Mouse (Mus musculus) lung, adult 2 months (tissue): ENCODE measurements around the gene Ascl1. TPM values are rescaled to one million over a fixed set of nuclear protein-coding genes. Genes with fewer than 3 reads are reported as not detected.

ENCODE experiments used
- DNase-seq: peaks from one replicate; pipeline ENCODE4 v3.0.0; 2022
- H3K4me1 ChIP-seq: fragments of 200-500 bp; 2 replicates; pipeline ENCODE4 v1.6.1; 2011; ENCODE audit warnings: low read length; ENCODE audit not compliant: control insufficient read depth, insufficient read depth
- H3K4me3 ChIP-seq: fragments of 200-500 bp; replicated peaks from 2 replicates; pipeline ENCODE3; 2011; ENCODE audit warnings: low read depth, mild to moderate bottlenecking, control low read depth, low read length; ENCODE audit errors: extremely low read depth
- CTCF ChIP-seq: fragments of 200-500 bp; IDR thresholded peaks from 2 replicates; pipeline ENCODE4 v1.5.1; 2011; ENCODE audit warnings: mild to moderate bottlenecking, low read length, control low read depth; ENCODE audit not compliant: insufficient read depth
- POLR2A ChIP-seq: fragments of 200-500 bp; IDR thresholded peaks from 2 replicates; pipeline ENCODE4 v1.6.1; 2011; ENCODE audit warnings: low read depth, mild to moderate bottlenecking, control low read depth, low read length, borderline replicate concordance; ENCODE audit errors: extremely low read depth
- WGBS: fragments of 180-500 bp; shearing (Covaris S2); methylation state at CpG from one replicate; pipeline ENCODE4 v1.1.7; 2018; 5-methylcytosine and 5-hydroxymethylcytosine counted together
- polyA plus RNA-seq: library from polyadenylated mRNA; depleted of rRNA; stranded (reverse); fragments of >200 nt; gene quantifications from 2 replicates; pipeline ENCODE4 v1.2.3, GENCODE M21; 2012

Ascl1 gene
- polyA plus RNA-seq, 1 experiment = 0.98 TPM

DNA sequence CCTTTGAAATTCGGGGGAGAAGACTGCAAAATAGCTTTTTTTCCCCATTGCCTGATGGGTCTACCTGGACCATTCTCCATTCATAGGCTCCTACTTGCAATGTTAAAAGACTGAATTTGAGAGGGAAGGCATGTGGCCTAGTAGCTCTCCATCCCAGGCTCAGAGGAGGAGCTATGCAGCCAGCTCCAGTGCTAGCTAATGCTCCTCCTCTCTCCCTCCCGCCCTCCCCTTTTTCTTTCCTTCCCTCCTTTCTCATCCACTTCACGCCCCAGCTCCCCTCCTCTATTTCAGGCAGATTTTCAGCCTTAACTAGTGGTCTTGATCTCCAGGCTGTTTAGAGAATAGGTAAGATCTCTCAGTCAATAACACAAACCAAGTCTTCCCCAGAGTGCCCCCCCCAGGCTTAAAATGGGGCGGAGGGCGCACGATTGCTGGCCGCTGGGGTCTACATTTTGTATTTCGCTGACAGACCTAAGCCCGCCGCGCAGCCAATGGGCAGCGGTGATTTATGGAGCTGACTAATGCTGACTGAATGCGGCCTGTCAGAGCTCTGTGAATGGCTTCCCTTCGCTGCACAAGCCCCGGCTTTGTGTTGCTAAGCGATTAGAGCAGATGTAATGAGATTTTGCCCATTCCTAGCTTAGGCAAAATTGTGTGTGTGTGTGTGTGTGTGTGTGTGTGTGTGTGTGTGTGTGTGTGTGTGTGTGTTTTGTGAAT, 4.9 kb downstream of the Ascl1 start:
- 5% methylated on average over 16 of the region's 16 CpGs for WGBS
- H3K4me3 ChIP-seq = no peak overlapping the region
- TF ChIP-seq CTCF (no peak), POLR2A (no peak)
- no peak for DNase-seq
- H3K4me1 ChIP-seq = no peaks in the 10 kb centered on the region; the same call in 1 of the 2 replicates

DNA sequence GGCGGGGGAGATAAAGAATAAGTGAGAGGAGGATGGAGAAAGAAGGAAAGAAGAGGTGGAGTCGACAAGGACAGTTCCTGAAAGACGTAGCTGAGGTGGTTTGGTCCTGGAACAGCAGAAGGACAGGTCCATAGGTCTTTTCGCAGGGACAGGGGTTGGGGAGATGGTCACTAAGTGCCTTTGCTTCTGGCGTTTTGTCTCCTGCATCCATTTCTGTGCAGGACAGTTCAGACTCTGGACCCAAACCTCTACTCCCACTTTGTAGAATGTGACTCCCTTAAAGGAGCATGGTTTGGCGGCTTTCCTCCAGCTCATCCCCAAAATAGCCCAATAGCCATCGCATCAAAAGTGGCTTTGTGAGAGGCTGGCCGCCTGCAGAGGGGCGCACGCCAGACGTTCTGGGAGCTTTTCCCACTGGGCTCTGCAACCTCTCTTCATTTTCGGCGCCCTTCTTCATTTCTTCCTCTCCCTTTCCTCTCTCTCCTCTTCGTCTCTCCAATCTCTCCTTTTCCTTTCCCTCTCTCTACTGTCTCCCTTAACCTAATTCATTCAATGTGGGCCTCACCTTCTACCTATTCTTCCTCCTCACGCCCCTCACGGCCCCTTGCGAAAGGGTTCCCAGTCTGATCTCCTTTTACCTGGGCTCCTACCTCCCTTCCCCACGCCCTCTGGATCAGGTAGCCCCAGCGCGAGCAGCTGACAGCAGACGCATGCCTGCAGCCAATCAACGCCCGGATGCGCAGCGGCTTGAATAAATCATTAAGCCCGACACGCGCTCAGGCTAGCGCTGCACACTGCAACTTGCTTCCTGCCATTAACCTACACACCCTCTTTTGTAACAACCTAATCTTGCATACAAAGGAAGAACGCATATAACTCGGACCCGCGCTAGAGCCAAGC, 7.5 kb downstream of the Ascl1 start:
- no peak overlapping the region for H3K4me3 ChIP-seq
- under 1% methylated on average over 33 of the region's 33 CpGs for WGBS
- no peaks in the 10 kb centered on the region for H3K4me1 ChIP-seq
- TF ChIP-seq CTCF (no peak), POLR2A (no peak)
- no peak for DNase-seq

DNA sequence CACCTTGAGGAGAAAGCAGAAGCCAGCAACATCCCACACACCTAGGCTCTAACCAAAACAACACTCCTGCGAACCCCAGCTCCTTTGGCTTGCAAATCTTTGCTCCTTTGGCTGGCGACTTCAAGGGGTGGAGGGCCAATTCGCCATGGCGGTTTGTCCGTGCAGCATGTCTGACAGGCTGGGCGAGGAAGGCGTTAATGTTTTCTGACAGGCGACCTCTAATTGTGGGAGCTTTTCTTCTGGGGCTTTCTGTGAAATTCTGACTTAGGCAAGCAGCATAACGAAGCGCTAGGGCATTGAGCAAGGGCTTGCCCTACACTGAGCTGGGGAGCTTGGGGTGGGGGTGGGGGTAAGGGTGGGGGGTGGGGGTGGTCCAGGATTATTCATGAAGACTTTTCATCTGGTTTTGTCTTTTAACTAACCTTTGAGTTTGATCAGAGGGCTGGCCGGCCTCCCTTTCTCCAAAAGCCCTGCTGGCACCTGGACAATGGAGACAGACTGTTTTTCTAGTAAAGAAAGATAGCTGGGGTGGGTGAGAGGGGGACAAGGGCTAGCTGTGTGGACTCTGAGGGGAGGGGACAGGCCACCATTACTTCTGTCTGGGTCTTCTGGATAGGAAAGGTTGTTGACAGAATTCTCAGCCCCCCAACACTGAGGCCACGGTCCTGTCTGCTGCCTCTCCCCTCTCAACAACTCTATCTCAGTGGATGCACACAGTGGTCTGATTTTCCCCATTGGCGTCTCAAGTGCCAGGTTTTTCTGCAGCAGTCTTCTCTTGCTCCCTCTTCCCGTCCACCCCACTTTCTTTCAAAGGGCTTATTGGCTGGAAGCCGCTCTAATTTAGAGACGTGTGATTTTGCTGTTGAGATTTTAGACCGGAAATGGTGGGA, 8.4 kb downstream of the Ascl1 start:
- H3K4me1 ChIP-seq = no peaks in the 10 kb centered on the region
- no peak for TF ChIP-seq POLR2A
- TF ChIP-seq CTCF = no peak
- H3K4me3 ChIP-seq = no peak overlapping the region
- WGBS = 6% methylated on average over 17 of the region's 17 CpGs
- DNase-seq = no peak

DNA sequence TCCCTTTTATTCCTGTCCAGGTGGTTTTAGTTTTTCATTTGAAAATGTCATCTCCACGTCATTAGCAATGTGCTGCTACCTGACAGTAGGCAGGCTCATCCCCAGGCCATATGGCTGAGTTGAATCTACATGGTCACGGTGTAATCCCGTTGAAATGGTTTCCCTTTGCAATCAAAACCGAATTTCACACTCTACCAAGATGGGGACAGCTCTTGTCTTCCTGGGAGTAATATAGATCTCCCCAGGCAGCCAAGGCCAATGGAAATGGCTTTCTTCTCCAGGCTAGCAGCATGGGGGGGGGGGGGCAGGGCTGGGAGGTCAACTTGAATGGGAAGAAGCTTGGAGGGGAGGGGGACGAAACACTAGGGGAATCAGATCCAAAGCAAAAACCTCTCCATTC, 15.6 kb downstream of the Ascl1 start:
- WGBS = 56% methylated on average over 5 of the region's 5 CpGs
- DNase-seq = no peak
- Histone ChIP-seq H3K4me3 (no peak overlapping the region), H3K4me1 (no peaks in the 10 kb centered on the region)
- TF ChIP-seq CTCF = no peak

DNA sequence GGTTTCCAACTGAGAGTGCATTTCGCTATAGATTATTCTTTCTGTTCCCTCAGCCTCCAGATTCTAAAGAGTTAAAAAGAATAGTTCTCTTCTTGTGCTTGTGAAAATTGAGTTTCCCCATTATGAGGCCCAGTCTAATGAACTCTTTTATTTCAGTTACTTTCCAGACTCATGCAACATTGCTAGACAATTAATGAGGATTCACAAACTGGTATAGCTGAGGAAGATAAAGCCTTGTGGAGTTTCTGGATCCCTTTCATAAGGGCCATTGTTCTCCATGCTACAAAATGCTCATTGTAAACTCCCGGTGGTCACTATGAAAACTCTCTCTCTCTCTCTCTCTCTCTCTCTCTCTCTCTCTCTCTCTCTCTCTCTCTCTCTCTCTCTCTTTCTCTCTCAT, 18.5 kb downstream of the Ascl1 start:
- TF ChIP-seq CTCF = no peak
- no peak for TF ChIP-seq POLR2A
- no peak for DNase-seq
- H3K4me3 ChIP-seq = no peak overlapping the region
- whole genome bisulfite sequencing = 82% methylated on average over 2 of the region's 2 CpGs
- H3K4me1 ChIP-seq = no peaks in the 10 kb centered on the region

DNA sequence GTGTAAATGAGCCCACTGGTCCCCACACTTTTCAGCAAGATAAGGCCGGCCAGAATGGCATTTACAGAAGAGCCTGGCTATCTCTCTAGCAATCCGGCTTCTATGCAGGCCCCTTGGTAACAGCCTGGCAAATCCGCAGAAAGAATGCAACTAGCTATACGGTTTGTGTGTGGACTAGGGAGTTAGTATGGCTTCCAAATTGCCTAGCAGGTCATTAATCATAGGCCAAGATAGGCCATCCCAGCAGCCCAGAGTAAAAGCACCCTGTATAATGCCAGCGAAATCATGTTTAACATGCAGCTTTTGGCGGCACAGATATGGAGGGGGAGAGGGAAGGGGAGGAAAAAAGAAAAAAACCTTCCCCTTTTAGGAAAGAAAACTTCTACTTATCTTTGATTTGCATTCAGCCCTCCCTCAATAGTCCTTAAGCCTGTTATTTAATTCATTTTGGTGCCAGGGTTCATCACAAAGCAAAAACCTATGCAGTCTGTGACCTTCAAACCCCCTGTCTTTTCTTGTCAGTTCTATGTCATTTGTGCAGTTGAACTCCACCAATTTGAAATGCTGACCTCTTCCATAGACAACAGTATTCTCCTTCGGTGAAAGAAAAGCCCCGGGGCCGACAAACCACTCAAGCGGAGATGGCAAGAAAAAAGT, 19.9 kb downstream of the Ascl1 start:
- TF ChIP-seq POLR2A (no peak), CTCF (no peak)
- no peak for DNase-seq
- 61% methylated on average over 10 of the region's 10 CpGs for WGBS

DNA sequence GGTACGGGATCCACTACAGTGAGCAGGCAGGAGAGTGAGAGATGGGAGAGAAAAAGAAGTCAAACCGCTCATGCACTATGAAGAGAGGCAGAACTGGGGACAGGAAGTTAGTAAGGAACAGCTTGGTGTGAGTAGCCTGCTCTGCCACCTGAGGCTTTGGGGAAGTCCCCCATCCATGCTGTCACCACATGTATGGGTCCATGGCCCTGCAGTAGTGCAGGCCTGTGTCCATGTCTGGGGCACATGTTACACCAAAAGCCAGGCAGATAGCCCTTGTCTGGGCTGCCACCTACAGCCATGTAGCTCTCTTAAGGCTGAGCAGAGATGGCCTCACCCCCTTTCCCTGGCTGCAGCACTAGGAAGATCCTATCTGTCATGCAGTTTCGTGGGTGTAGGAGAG, 42.7 kb downstream of the Ascl1 start:
- Histone ChIP-seq H3K4me3 (no peak overlapping the region), H3K4me1 (no peaks in the 10 kb centered on the region)
- DNase-seq = no peak
- WGBS = 76% methylated on average over 3 of the region's 3 CpGs
- TF ChIP-seq POLR2A (no peak), CTCF (no peak)

More for the DNA sequence above, 19.9 kb downstream of the Ascl1 start:
- H3K4me3 ChIP-seq = no peak overlapping the region
- H3K4me1 ChIP-seq = no peaks in the 10 kb centered on the region

DNA sequence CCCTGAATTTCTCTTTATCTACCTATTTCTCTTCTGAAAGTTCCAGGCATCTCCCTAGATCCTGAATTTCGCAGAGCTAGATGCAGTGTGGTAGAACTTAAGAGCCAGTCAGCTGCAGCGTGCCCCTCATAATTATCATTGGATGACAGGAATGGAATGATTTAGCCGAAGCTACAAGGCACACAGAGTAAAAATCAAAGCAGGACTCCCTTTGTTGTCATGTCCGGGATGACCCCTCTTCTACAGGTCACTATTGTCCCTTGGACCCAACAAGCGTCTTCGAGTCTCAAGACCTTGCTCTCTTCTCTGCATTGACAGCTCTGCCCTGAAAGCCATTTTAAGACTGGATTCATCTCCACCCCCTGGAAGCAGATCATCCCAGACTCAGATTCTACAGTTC, 44.1 kb downstream of the Ascl1 start:
- H3K4me3 ChIP-seq = no peak overlapping the region
- TF ChIP-seq CTCF = no peak
- TF ChIP-seq POLR2A = no peak
- 75% methylated on average over 6 of the region's 6 CpGs for WGBS
- H3K4me1 ChIP-seq = no peaks in the 10 kb centered on the region
- no peak for DNase-seq

DNA sequence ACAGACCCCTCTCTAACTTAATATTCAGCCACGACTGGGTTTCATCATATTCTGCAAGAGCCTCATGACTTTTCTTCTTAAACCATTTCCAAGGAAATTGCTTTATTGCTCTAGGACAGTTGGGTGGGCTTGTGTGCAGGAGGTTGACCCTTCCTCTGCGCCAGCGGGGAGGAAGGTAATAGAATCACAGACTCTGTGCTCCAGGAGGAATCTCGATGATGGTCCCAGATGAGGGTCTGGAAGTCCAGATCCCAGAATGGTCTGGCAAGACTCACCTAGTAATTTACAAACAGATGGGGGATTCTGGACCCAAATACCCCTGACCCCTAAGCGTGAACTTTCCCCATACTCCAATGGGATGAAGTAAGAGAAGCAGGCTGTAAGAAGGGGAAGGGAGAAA, 45.2 kb downstream of the Ascl1 start:
- H3K4me1 ChIP-seq = no peaks in the 10 kb centered on the region
- DNase-seq = no peak
- TF ChIP-seq CTCF (no peak), POLR2A (no peak)
- no peak overlapping the region for H3K4me3 ChIP-seq
- 67% methylated on average over 5 of the region's 5 CpGs for WGBS
